Mouse (Mus musculus) kidney, embryonic 15.5 days (tissue): Measurements from ENCODE around the gene Zpr1. TPM values are rescaled to one million over a fixed set of nuclear protein-coding genes. Genes with fewer than 3 reads are reported as not detected.
A peak's percentile ranks its signal among the peaks of the same experiment; 100 is the strongest.

Experiments used
- ATAC-seq: fragments of 200-750 bp; cut with Nextera tagmentation; replicated peaks from 2 replicates; pipeline ENCODE4 v1.8.0; 2017; ENCODE audit warnings: moderate TSS enrichment; ENCODE audit not compliant: low FRiP score
- H3K27ac ChIP-seq: fragments of 300-500 bp; sonication (generic); 2 replicates; pipeline ENCODE4 v1.5.1; 2015; ENCODE audit warnings: mild to moderate bottlenecking, inconsistent platforms
- H3K27me3 ChIP-seq: fragments of 300-500 bp; sonication (generic); 2 replicates; pipeline ENCODE4 v1.6.1; 2015; ENCODE audit warnings: inconsistent platforms
- H3K36me3 ChIP-seq: fragments of 300-500 bp; sonication (generic); 2 replicates; pipeline ENCODE4 v1.6.1; 2015; ENCODE audit warnings: inconsistent platforms
- H3K4me1 ChIP-seq: fragments of 300-500 bp; sonication (generic); 2 replicates; pipeline ENCODE4 v1.6.1; 2015; ENCODE audit warnings: inconsistent platforms
- H3K4me2 ChIP-seq: fragments of 300-500 bp; sonication (generic); 2 replicates; pipeline ENCODE4 v1.6.1; 2015; ENCODE audit warnings: moderate library complexity, mild to moderate bottlenecking, inconsistent platforms
- H3K4me3 ChIP-seq: fragments of 300-500 bp; sonication (generic); replicated peaks from 2 replicates; pipeline ENCODE4 v1.5.1; 2015; ENCODE audit warnings: mild to moderate bottlenecking, inconsistent platforms
- H3K9ac ChIP-seq: fragments of 300-500 bp; sonication (generic); 2 replicates; pipeline ENCODE4 v1.6.1; 2015; ENCODE audit warnings: mild to moderate bottlenecking, inconsistent platforms
- H3K9me3 ChIP-seq: fragments of 300-500 bp; sonication (generic); replicated peaks from 2 replicates; pipeline ENCODE4 v1.6.1; 2016; ENCODE audit warnings: inconsistent platforms
- WGBS: fragments of 180-500 bp; shearing (Covaris S2); methylation state at CpG from one replicate; pipeline ENCODE4 v1.1.7; 2015; ENCODE audit warnings: mixed read lengths; 5-methylcytosine and 5-hydroxymethylcytosine counted together
- polyA plus RNA-seq: library from polyadenylated mRNA; unstranded; fragments of >200 nt; fragmentation: Nextera tagmentation; extraction: Ambion mirVana; gene quantifications from 2 replicates; pipeline ENCODE4 v1.2.1, GENCODE M21; 2015

Zpr1 gene
- polyA plus RNA-seq, 1 experiment from 2014 or later: 61.0 TPM

DNA sequence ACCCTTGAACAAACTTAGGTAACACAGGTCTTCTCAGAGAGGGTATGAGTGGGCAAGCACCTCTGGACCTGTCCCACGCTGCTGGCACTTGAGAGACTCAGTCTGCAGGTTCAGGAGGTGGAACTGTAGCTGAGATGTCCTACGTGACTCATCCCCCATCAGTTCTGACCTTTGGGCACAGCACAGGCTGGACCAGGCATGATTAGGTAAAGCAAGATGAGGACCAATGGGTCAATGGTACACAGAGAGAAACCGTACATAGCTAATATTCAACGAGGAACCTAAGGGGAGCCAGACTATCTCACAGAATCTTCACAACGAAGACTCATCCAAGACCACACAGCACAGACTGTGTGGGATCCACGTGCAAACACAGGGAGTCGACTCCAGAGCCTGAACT, 34.0 kb upstream of the Zpr1 start:
- Histone ChIP-seq H3K27ac (no peak overlapping the region), H3K27me3 (no peaks in the 10 kb centered on the region), H3K4me1 (no peaks in the 10 kb centered on the region), H3K4me3 (no peak overlapping the region), H3K9me3 (no peaks in the 10 kb centered on the region), H3K4me2 (no peak overlapping the region), H3K36me3 (no peaks in the 10 kb centered on the region), H3K9ac (no peak overlapping the region)
- WGBS: 82% methylated on average over 7 of the region's 7 CpGs
- no peak for ATAC-seq

DNA sequence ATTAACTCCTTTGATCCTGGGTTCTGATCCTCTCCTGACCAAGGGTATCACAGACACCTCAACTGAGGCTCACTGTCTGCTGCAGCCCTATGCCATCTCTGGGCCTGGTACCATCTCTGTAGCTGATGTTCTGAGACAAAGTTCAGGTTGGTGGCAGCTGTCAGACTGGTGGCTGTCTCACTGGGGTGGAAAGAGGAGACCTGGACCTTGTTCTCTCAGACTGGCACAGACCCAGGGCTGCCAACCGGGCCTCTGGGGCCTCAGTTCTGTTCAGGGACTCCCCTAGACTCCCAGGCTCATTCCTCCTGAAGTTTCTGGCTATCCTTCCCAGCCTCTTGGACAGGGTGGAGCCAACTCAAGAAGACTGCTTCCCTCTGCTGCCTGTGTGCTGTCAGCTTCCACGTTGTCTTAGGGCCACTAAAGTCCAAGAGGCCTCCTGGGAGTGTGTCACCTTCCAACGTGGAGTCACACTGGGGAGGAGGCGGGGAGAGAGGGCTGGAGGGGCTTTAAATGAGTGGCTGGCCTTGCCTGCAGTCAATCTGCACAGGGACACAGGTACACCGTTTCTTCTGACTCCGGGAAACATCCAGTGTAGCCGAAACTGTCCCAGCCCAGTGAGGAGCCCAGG, 32.2 kb upstream of the Zpr1 start, which contains the start of gene Apoa4:
TSS of gene Apoa4 (plus strand) at position 171 of the 628 bp plus-strand sequence.
- Histone ChIP-seq H3K4me1 (no peaks in the 10 kb centered on the region), H3K27me3 (no peaks in the 10 kb centered on the region), H3K36me3 (no peaks in the 10 kb centered on the region), H3K4me3 (no peak within 1 kb of the TSS), H3K9me3 (no peaks in the 10 kb centered on the region), H3K9ac (no peak within 1 kb of the TSS), H3K4me2 (no peak within 1 kb of the TSS), H3K27ac (no peak within 1 kb of the TSS)
- ATAC-seq: no peak
- WGBS: 58% methylated on average over 7 of the region's 7 CpGs

DNA sequence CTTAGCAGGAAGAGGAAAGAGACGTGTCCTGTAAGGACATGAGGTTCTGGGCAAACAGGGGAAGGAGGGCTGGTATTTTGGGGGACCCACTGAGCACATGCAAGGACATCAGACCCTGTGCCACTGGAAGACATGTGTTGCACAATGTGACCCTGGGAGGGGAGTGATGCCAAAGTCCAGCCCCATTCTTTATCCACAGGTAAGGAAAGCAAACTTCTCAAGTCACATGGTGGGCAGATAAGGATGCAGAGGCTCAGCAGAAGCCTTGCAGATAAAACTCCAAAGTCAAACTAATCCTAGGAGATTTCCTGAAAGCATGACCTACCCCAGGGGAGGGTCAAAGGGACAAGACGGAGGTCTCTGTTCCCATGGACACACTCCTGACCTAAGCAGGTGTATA, 31.0 kb upstream of the Zpr1 start:
- no peak for ATAC-seq
- Histone ChIP-seq H3K36me3 (no peaks in the 10 kb centered on the region), H3K9me3 (no peaks in the 10 kb centered on the region), H3K4me1 (no peaks in the 10 kb centered on the region), H3K27ac (no peak overlapping the region), H3K9ac (no peak overlapping the region), H3K27me3 (no peaks in the 10 kb centered on the region), H3K4me3 (no peak overlapping the region), H3K4me2 (no peak overlapping the region)
- WGBS: 81% methylated on average over 2 of the region's 2 CpGs

DNA sequence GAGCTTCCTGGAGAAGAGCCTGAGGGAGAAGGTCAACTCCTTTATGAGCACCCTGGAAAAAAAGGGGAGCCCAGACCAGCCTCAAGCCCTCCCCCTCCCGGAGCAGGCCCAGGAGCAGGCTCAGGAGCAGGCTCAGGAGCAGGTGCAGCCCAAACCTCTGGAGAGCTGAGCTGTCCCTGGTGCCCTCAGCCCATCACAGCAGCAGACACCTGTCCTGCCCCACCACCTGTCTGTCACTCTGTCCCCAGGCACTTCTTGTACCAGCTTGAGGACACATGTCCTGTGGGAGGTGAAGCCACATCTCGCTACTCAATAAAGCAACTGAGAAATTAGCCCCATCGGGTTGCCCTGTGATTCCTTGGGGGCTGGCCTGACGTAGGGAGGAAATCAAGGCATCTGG, 29.7 kb upstream of the Zpr1 start:
- Histone ChIP-seq H3K4me3 (no peak overlapping the region), H3K36me3 (no peaks in the 10 kb centered on the region), H3K27ac (no peak overlapping the region), H3K4me2 (no peak overlapping the region), H3K9me3 (no peaks in the 10 kb centered on the region), H3K27me3 (no peaks in the 10 kb centered on the region), H3K9ac (no peak overlapping the region), H3K4me1 (no peaks in the 10 kb centered on the region)
- WGBS: 52% methylated on average over 4 of the region's 4 CpGs
- ATAC-seq: no peak

DNA sequence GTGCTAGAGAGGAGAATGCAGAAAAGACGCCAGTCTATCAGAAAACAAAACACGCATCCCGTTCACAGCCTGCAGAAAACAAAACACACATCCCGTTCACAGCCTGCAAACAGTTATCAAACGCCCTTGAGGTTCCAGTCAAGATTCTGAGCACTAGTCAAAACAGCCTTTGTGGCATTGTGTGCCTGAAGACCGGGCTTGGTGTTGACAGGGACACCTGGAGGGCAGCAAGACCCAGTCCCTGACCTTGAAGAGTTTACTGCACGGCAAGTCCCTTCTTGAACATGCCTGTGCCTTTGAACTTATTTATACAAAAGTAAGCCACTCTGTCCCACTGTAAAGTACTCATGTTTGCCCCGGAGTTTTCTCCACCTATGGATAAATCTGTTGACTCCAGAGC, 29.3 kb upstream of the Zpr1 start:
- no peak overlapping the region for H3K4me2 ChIP-seq
- ATAC-seq: no peak
- H3K4me3 ChIP-seq: no peak overlapping the region
- H3K9me3 ChIP-seq: no peaks in the 10 kb centered on the region
- H3K27me3 ChIP-seq: no peaks in the 10 kb centered on the region
- no peaks in the 10 kb centered on the region for H3K36me3 ChIP-seq
- H3K4me1 ChIP-seq: no peaks in the 10 kb centered on the region
- H3K9ac ChIP-seq: no peak overlapping the region
- 55% methylated on average over 8 of the region's 8 CpGs for WGBS
- H3K27ac ChIP-seq: no peak overlapping the region

DNA sequence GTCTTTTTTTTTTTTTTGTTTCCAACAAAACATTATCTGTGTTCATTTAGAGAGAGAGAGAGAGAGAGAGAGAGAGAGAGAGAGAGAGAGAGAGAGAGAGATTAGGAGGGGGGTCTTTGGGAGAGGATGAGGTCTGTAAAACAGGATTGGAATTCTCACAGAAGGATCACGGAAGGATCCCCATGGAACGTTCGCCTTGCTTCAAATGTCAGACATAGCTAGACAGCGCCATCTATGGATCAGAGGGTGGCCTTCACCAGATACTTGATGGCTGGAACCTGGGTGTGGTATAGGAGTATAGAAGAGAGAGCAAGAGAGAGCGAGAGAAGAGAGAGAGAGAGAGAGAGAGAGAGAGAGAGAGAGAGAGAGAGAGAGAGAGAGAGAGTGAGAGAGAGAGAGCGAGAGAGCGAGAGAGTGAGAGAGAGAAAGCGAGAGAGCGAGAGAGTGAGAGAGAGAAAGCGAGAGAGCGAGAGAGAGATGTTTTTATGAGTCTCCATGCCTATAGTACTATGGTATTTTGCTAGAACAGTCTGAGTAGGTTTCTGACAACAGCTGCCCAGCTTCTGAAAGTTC, 26.0 kb upstream of the Zpr1 start:
- ATAC-seq: no peak
- 20% methylated on average over 11 of the region's 11 CpGs for WGBS
- H3K9ac ChIP-seq: no peak overlapping the region
- peak overlapping the region; percentile 33; the same call in 1 of the 2 replicates for H3K4me2 ChIP-seq
- H3K27ac ChIP-seq: no peak overlapping the region
- H3K36me3 ChIP-seq: no peaks in the 10 kb centered on the region
- no peaks in the 10 kb centered on the region for H3K27me3 ChIP-seq
- no peaks in the 10 kb centered on the region for H3K4me1 ChIP-seq
- H3K9me3 ChIP-seq: no peaks in the 10 kb centered on the region
- H3K4me3 ChIP-seq: no peak overlapping the region

DNA sequence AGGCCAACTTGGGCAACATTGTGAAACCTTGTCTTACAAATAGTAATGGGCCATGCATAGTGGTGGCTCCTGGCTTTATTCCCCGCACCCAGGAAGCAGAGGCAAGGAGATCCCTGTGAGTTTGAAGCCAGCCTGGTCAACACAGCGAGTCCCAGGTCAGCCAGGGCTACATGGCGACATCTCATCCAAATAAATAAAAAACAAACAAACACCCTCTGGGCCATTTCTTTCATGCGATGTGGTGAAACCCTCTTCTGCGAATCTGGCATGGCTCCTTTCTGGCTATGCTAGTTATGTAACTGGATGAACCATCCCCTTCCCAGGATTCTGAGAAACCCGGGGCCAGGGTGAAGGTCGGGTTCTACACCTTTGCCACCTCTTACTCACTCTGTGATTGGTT, 16.7 kb upstream of the Zpr1 start:
- WGBS: 87% methylated on average over 7 of the region's 7 CpGs
- no peak for ATAC-seq
- no peaks in the 10 kb centered on the region for H3K36me3 ChIP-seq

DNA sequence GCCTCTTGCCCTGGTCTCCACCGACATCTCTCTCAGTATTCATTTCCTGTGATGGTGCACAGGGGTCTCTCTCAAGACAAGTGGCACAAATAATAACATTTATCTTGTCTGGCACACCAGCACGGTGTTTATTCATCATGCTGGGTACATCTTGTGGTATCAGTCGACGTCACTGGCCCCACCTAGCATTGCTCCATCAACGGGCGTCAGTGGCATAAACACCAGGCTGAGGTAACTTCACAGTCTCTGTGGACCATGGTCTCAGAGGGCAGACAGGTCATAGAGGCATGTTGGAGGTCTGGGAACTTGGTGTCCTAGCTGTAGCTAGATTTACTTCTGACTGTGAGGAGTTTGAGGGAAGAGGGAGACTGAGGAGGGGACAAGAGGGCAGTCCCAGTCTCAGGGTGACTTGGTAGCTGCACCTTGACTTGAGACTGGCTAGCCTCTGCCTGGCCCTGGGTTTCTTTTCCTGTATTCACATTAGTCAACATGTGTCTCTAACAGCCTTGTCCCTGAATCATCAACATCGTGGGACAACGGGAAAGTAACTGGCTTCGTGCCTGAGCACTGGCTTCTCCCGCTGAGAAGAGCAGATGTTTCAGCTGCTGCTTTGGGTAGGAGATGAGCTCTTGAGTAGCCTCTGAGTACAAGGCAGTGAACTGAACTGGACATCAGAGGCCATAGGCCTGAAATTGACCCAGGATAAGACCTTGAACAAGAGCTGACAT, 16.0 kb upstream of the Zpr1 start:
- no peak overlapping the region for H3K4me3 ChIP-seq
- no peaks in the 10 kb centered on the region for H3K9me3 ChIP-seq
- H3K36me3 ChIP-seq: no peaks in the 10 kb centered on the region
- no peak for ATAC-seq
- H3K27me3 ChIP-seq: no peaks in the 10 kb centered on the region
- no peak overlapping the region for H3K4me2 ChIP-seq
- H3K4me1 ChIP-seq: no peaks in the 10 kb centered on the region
- no peak overlapping the region for H3K9ac ChIP-seq
- no peak overlapping the region for H3K27ac ChIP-seq
- WGBS: 91% methylated on average over 10 of the region's 10 CpGs

More for the DNA sequence above, 16.7 kb upstream of the Zpr1 start:
- Histone ChIP-seq H3K4me3 (no peak overlapping the region), H3K9me3 (no peaks in the 10 kb centered on the region), H3K27me3 (no peaks in the 10 kb centered on the region), H3K4me1 (no peaks in the 10 kb centered on the region), H3K4me2 (no peak overlapping the region), H3K27ac (no peak overlapping the region), H3K9ac (no peak overlapping the region)

DNA sequence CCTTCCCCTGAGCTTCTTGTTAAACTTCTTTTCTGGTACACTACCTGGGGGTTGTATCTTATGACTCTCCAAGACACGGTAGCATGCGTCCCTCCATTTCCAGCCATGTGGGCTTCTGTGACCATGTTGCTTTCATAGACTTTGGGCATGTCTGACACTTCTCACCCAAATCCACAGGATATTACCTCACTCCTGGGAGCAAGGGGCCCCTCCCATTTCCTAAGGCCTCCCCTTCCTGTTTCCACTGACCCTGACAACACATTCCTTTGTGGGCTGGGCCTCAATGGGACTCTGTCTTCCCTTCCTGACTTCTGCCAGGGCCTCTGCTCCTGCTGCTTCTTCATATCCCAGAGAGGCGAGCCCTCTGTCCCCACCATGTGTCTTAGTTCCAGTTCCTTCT, 15.3 kb upstream of the Zpr1 start:
- Histone ChIP-seq H3K4me3 (no peak overlapping the region), H3K27me3 (no peaks in the 10 kb centered on the region), H3K9me3 (no peaks in the 10 kb centered on the region), H3K36me3 (no peaks in the 10 kb centered on the region), H3K27ac (peak overlapping the region; percentile 34; the same call in 1 of the 2 replicates), H3K4me1 (no peaks in the 10 kb centered on the region), H3K9ac (no peak overlapping the region), H3K4me2 (no peak overlapping the region)
- 81% methylated on average over 3 of the region's 3 CpGs for WGBS
- ATAC-seq: no peak

DNA sequence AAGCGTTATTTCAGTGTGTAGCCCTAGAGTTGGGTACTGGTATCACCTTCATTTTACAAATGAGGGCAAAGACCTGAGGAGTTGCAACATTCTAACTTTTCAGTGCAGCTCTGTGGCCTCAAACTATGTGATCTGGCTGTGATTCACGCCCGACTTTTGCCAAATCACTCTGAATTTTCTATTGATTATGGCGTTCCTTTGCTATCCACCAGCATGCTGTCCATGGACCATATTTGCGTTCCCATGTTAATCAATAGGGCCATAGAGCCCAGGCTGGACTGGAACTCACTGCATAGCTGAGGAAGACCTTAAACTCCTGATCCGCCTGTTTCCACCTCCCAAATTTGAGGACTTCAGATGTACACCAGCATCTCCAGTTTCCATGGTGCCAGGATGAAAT, 13.8 kb upstream of the Zpr1 start:
- H3K27me3 ChIP-seq: no peaks in the 10 kb centered on the region
- WGBS: 91% methylated on average over 6 of the region's 6 CpGs
- no peaks in the 10 kb centered on the region for H3K9me3 ChIP-seq
- H3K36me3 ChIP-seq: no peaks in the 10 kb centered on the region
- no peaks in the 10 kb centered on the region for H3K4me1 ChIP-seq
- H3K4me2 ChIP-seq: no peak overlapping the region
- no peak overlapping the region for H3K27ac ChIP-seq
- ATAC-seq: no peak
- H3K4me3 ChIP-seq: no peak overlapping the region
- H3K9ac ChIP-seq: no peak overlapping the region

DNA sequence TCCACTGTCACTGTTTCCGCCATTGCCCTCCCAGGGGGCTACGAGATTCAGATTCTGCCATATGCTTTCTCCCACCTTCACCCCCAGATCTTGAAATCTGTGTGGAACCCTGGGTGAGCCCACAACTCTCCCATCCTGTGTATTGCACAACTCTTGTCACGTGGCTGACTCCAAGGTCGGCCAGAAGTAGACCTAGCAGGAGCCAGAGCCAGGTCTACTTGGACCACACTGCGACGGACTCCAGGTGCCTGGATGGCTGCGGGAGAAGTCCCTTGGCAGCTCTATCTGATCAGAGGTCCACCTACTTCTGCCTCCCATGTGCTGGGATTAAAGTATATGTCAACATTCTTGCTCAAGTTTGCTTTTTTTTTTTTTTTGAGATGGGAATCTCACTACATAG, 11.7 kb upstream of the Zpr1 start:
- H3K4me2 ChIP-seq: no peak overlapping the region
- no peaks in the 10 kb centered on the region for H3K4me1 ChIP-seq
- 83% methylated on average over 7 of the region's 7 CpGs for WGBS
- H3K36me3 ChIP-seq: no peaks in the 10 kb centered on the region
- H3K27ac ChIP-seq: no peak overlapping the region
- no peaks in the 10 kb centered on the region for H3K9me3 ChIP-seq
- no peak overlapping the region for H3K4me3 ChIP-seq
- no peak overlapping the region for H3K9ac ChIP-seq
- no peak for ATAC-seq
- H3K27me3 ChIP-seq: no peaks in the 10 kb centered on the region

DNA sequence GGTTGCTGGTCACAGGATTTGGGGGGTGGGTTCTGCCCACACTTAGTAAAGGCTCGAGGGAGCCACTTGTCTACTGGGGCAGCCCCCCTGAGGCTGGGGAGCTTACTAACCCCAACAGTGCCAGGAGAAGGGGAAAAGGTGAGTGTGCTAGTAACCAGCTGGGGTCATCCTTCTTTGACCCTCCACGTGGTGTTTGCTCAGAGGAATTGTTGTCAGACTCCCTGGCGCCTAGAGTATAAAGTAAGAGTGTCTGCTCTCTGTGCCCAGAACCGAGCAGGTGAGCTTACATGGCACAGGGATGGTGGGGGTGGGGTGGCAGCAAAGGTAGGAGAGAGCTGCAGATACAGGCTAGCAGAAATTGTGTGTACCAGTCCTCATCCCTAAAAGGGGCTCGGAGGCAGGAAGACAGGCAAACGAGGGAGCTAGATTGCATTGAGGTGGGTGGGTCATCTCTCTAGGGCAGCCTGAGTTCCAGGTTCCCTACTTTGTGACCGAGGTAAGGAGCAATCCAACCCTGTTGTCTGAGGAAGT, 4.5 kb upstream of the Zpr1 start, which contains the start of gene Apoa5:
TSS of gene Apoa5 (plus strand) at position 291 of the 531 bp plus-strand sequence.
- Histone ChIP-seq H3K27ac (no peak within 1 kb of the TSS), H3K27me3 (peaks cover 26% of the 10 kb centered on the region), H3K4me1 (peaks cover 16% of the 10 kb centered on the region), H3K36me3 (no peaks in the 10 kb centered on the region), H3K9me3 (no peaks in the 10 kb centered on the region), H3K4me2 (no peak within 1 kb of the TSS), H3K9ac (no peak within 1 kb of the TSS), H3K4me3 (no peak within 1 kb of the TSS)
- ATAC-seq: no peak
- 48% methylated on average over 7 of the region's 7 CpGs for WGBS
